Mouse (Mus musculus) stomach, embryonic 14.5 days (tissue): ENCODE results near the gene Gm17359. TPM values are rescaled to one million over a fixed set of nuclear protein-coding genes. Genes with fewer than 3 reads are reported as not detected.

ENCODE experiments used
- ATAC-seq: fragments of 200-750 bp; cut with Nextera tagmentation; 2 replicates; pipeline ENCODE4 v1.8.0; 2017; ENCODE audit warnings: low read depth, moderate TSS enrichment; ENCODE audit not compliant: insufficient number of reproducible peaks, insufficient read depth, low FRiP score
- H3K27ac ChIP-seq: fragments of 300-500 bp; sonication (generic); 2 replicates; pipeline ENCODE4 v1.5.1; 2014; ENCODE audit warnings: mild to moderate bottlenecking, low read length, moderate library complexity, mixed read lengths
- H3K27me3 ChIP-seq: fragments of 300-500 bp; sonication (generic); 2 replicates; pipeline ENCODE4 v1.6.1; 2014; ENCODE audit warnings: low read length, control low read depth, mixed read lengths; ENCODE audit not compliant: control insufficient read depth, insufficient read depth
- H3K36me3 ChIP-seq: fragments of 300-500 bp; sonication (generic); 2 replicates; pipeline ENCODE4 v1.6.1; 2014; ENCODE audit warnings: mild to moderate bottlenecking, control low read depth, low read length, moderate library complexity, mixed read lengths; ENCODE audit not compliant: control insufficient read depth, insufficient read depth
- H3K4me1 ChIP-seq: fragments of 300-500 bp; sonication (generic); 2 replicates; pipeline ENCODE4 v1.6.1; 2014; ENCODE audit warnings: low read length, control low read depth, mixed read lengths; ENCODE audit not compliant: control insufficient read depth, insufficient read depth
- H3K4me2 ChIP-seq: fragments of 300-500 bp; sonication (generic); replicated peaks from 2 replicates; pipeline ENCODE4 v1.6.1; 2014; ENCODE audit warnings: low read depth, low read length, control low read depth
- H3K4me3 ChIP-seq: fragments of 300-500 bp; sonication (generic); 2 replicates; pipeline ENCODE4 v1.5.1; 2014; ENCODE audit warnings: low read depth, low read length, control low read depth
- H3K9ac ChIP-seq: fragments of 300-500 bp; sonication (generic); replicated peaks from 2 replicates; pipeline ENCODE4 v1.6.1; 2014; ENCODE audit warnings: low read depth, mild to moderate bottlenecking, control low read depth, low read length, moderate library complexity, mixed read lengths
- H3K9me3 ChIP-seq: fragments of 300-500 bp; sonication (generic); 2 replicates; pipeline ENCODE4 v1.6.1; 2016; ENCODE audit warnings: low read depth, low read length, control low read depth; ENCODE audit not compliant: control insufficient read depth
- WGBS: fragments of 180-500 bp; shearing (Covaris S2); extraction: QIAGEN DNeasy Blood & Tissue Kit; methylation state at CpG from one replicate; pipeline ENCODE4 v1.1.7; 2014; 5-methylcytosine and 5-hydroxymethylcytosine counted together
- polyA plus RNA-seq: library from polyadenylated mRNA; unstranded; fragments of >200 nt; fragmentation: Nextera tagmentation; extraction: Ambion mirVana; gene quantifications from 2 replicates; pipeline ENCODE4 v1.2.1, GENCODE M21; 2014

Gene Gm17359
- polyA plus RNA-seq, 1 experiment from 2014 or later, result not detected

DNA sequence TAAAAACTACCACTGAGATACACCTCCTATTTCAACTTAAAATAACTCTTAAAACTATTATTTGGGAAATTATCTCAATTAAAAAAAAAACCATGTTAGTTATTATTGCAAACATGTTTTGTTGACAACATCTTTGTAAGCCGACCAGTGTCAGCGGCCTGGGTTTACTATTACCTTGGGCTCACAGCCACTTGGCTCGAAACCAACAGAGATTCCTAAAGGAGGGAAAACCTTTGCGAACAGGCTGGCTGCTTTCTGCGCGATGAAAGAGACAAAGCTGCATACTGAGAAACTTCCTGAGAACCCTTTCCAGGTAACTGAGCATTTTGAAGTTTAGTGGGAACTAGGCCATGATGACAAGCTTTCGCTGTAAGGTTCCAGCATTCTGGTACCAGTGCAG is 3.4 kb upstream of the Gm17359 start:
- H3K4me1 ChIP-seq, result 0 out of 2 replicates have a peak, but pooled peaks cover 3% of the 10 kb centered on the region
- no peaks in the 10 kb centered on the region for H3K27me3 ChIP-seq
- 76% methylated on average over 7 of the region's 7 CpGs for WGBS
- no peaks in the 10 kb centered on the region for H3K36me3 ChIP-seq
- H3K27ac ChIP-seq, result no peak overlapping the region
- no peaks in the 10 kb centered on the region for H3K9me3 ChIP-seq
- no peak overlapping the region for H3K4me2 ChIP-seq
- no peak overlapping the region for H3K9ac ChIP-seq
- H3K4me3 ChIP-seq, result no peak overlapping the region
- ATAC-seq, result no peak

GRCm38 (mm10) chr3:79333643-79334200 is 2.7 kb upstream of the Gm17359 start:
- no peak overlapping the region for H3K9ac ChIP-seq
- H3K4me2 ChIP-seq, result no peak overlapping the region
- no peak overlapping the region for H3K27ac ChIP-seq
- WGBS, result 77% methylated on average over 8 of the region's 8 CpGs
- no peaks in the 10 kb centered on the region for H3K27me3 ChIP-seq
- no peak overlapping the region for H3K4me3 ChIP-seq
- H3K36me3 ChIP-seq, result no peaks in the 10 kb centered on the region
- H3K4me1 ChIP-seq, result 0 out of 2 replicates have a peak, but pooled peaks cover 3% of the 10 kb centered on the region
- H3K9me3 ChIP-seq, result no peaks in the 10 kb centered on the region
- ATAC-seq, result no peak

- Histone ChIP-seq H3K4me3 (no peak overlapping the region), H3K27ac (no peak overlapping the region), H3K9ac (no peak overlapping the region), H3K9me3 (no peaks in the 10 kb centered on the region), H3K27me3 (no peaks in the 10 kb centered on the region), H3K4me1 (no peaks in the 10 kb centered on the region), H3K36me3 (no peaks in the 10 kb centered on the region), H3K4me2 (no peak overlapping the region)
- ATAC-seq, result no peak
- 48% methylated on average over 3 of the region's 3 CpGs for WGBS
Observed at GRCm38 (mm10) chr3:79340737-79341136, 4.3 kb downstream of the Gm17359 start.

DNA sequence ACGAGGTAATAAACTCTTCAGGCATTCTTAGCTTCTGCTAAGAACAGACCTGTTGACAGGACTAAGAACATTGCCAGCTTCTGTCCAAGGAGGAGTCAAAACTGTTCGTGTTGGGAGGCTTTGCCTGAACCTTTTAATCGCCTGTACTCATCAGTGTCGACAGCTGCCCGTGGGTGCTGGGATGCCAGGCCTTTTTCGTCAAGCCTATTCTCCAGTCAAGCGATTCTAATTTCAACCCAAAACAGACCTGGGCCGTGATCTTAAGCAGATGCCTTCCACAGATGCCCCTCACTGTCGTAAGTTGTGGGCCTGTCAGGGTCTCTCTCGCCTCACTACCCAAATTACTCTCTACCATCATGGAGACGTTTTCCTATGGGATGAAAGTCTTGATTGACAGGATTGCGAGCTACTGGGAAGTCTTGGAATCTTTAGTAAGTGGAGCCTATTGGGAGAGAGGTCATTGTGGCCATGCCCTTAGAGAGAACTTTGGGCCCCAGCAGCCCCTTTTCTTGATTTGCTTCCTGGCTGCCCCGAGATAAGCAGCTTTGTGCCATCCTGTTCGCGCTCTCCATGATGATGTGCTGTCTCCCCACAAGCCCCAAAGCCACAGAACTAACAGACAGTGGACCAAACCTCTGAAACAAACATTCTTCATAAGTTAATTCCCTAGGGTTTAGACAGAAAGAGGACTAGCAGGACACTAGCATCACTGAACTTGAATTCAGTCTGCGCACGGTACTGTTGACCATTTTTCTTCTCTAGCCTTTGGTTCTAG is 6.7 kb downstream of the Gm17359 start:
- H3K4me2 ChIP-seq, result no peak overlapping the region
- no peak overlapping the region for H3K27ac ChIP-seq
- 86% methylated on average over 17 of the region's 17 CpGs for WGBS
- H3K36me3 ChIP-seq, result no peaks in the 10 kb centered on the region
- no peak overlapping the region for H3K9ac ChIP-seq
- no peaks in the 10 kb centered on the region for H3K27me3 ChIP-seq
- H3K4me1 ChIP-seq, result no peaks in the 10 kb centered on the region
- no peak for ATAC-seq
- H3K4me3 ChIP-seq, result no peak overlapping the region
- no peaks in the 10 kb centered on the region for H3K9me3 ChIP-seq

- Histone ChIP-seq H3K27me3 (no peaks in the 10 kb centered on the region), H3K4me1 (no peaks in the 10 kb centered on the region), H3K9me3 (no peaks in the 10 kb centered on the region), H3K4me3 (no peak overlapping the region), H3K9ac (no peak overlapping the region), H3K27ac (no peak overlapping the region), H3K4me2 (no peak overlapping the region), H3K36me3 (no peaks in the 10 kb centered on the region)
- ATAC-seq, result no peak
- 61% methylated on average over 1 of the region's 1 CpGs for WGBS
Observed at GRCm38 (mm10) chr3:79349311-79349710, 12.8 kb downstream of the Gm17359 start.

DNA sequence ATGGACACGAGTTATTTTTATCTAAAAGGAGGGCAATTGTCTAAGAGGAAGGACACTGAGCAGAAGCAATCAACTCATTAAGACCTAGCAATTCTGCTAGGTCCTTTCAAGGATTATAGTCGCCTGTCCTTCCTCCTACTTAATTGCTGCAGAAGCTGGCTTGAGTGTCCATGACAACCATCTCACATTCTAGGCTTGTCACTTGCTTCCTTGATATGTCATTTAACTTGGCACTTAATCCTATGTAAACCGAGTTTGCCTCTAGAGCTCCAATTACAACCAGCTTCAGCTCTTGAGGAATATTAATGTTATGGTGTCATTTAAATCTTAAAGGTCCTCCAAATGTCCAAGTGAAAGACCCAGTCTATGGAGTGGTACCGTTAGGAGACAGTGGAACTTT is 22.3 kb downstream of the Gm17359 start:
- H3K9ac ChIP-seq, result no peak overlapping the region
- peaks cover 3% of the 10 kb centered on the region; the same call in 1 of the 2 replicates for H3K4me1 ChIP-seq
- no peak overlapping the region for H3K4me2 ChIP-seq
- H3K27ac ChIP-seq, result no peak overlapping the region
- ATAC-seq, result no peak
- no peaks in the 10 kb centered on the region for H3K36me3 ChIP-seq
- no peaks in the 10 kb centered on the region for H3K27me3 ChIP-seq
- no peaks in the 10 kb centered on the region for H3K9me3 ChIP-seq
- WGBS, result 47% methylated on average over 4 of the region's 4 CpGs
- H3K4me3 ChIP-seq, result no peak overlapping the region

- H3K4me1 ChIP-seq, result peaks cover 3% of the 10 kb centered on the region; the same call in 1 of the 2 replicates
- ATAC-seq, result no peak
- H3K9ac ChIP-seq, result no peak overlapping the region
- H3K4me2 ChIP-seq, result no peak overlapping the region
- H3K27ac ChIP-seq, result no peak overlapping the region
- H3K27me3 ChIP-seq, result no peaks in the 10 kb centered on the region
- H3K4me3 ChIP-seq, result no peak overlapping the region
- WGBS, result 54% methylated on average over 15 of the region's 15 CpGs
- no peaks in the 10 kb centered on the region for H3K9me3 ChIP-seq
- no peaks in the 10 kb centered on the region for H3K36me3 ChIP-seq
Observed at GRCm38 (mm10) chr3:79360317-79361101, 24.0 kb downstream of the Gm17359 start.

DNA sequence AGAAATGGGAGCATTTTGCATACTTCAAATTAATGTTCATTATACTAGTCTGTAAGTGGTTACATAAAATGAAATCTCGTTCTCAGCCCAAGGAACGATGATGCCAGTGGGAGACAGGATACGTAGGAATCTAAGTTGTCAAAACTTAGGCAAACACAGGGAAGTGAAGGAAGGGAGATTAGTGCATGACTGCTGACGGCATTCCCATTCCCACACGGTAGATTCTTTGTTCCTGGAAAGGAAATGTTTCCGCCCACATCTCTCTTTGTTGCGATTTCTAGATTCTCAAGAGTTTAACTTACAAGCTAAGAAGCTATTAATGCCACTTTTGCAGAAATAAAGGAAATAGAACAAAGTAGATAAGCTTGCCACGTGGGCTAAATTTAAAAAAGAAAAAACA is 29.6 kb downstream of the Gm17359 start:
- Histone ChIP-seq H3K9me3 (no peaks in the 10 kb centered on the region), H3K4me2 (no peak overlapping the region), H3K36me3 (no peaks in the 10 kb centered on the region), H3K4me1 (no peaks in the 10 kb centered on the region), H3K27me3 (no peaks in the 10 kb centered on the region), H3K9ac (no peak overlapping the region), H3K4me3 (no peak overlapping the region), H3K27ac (no peak overlapping the region)
- ATAC-seq, result no peak
- 54% methylated on average over 8 of the region's 8 CpGs for WGBS
